Mouse (Mus musculus) hindbrain, embryonic 11.5 days (tissue): Measurements from ENCODE around the gene Itga4. TPM values are rescaled to one million over a fixed set of nuclear protein-coding genes. Genes with fewer than 3 reads are reported as not detected.

Experiments
- polyA plus RNA-seq: library from polyadenylated mRNA; unstranded; fragments of >200 nt; fragmentation: Nextera tagmentation; extraction: Ambion mirVana; gene quantifications from 2 replicates; pipeline ENCODE4 v1.2.1, GENCODE M21; 2014

Gene Itga4
- polyA plus RNA-seq, 1 experiment from 2014 or later = 9.0 TPM

Other genes with a start within 250 kb of the Itga4 start
- 31.7 and 32.4 TPM in 2 replicates for gene Neurod1, start 201.3 kb downstream of the Itga4 start, polyA plus RNA-seq
- 2.0 and 2.9 TPM in 2 replicates for gene Cerkl, start 201.4 kb downstream of the Itga4 start, polyA plus RNA-seq